Mouse (Mus musculus): ENCODE data around the gene Dnah14.

The Dnah14 gene

GRCm38 (mm10) chr1:181576322-181576721, at the start of gene Dnah14:
Gene Dnah14 (plus strand): TSS chr1:181576559.
- DNase-seq = no peak

GRCm38 (mm10) chr1:181529368-181529767, 47.0 kb upstream of the Dnah14 start:
- DNase-seq = peak; percentile 12

DNA sequence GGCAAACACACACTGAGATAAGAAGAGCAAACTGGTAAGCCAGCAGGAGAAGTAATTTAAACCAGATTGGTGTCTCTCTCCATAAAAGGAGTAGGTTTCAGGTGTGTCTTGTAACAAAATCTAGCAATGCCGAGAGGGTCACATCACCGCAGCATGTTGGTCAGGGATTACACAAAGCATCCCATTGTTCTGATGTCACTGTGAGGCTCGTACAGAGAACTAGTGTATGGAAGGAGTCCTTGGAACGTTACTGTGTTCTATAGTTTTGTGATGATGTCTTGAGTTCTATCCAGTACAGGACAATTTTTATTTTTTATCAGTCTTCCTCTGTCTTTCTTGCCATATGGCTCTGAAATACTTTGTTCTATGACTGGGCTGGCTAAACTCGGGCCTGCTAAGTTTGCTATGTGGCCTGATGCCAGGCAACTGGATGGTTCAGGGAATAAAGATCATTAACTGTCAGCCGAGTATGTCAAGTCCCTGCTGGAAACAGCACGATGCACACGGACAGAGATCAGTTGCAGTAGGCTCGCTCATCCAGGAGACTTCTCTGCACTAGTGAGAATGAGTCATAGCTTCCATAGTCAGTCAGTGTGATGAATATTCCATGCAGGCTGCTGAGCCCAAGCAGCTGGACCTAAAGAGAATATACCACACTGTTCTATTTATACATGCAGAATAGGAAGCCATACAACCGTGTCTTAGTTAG, 41.0 kb upstream of the Dnah14 start:
- no peak for DNase-seq

DNA sequence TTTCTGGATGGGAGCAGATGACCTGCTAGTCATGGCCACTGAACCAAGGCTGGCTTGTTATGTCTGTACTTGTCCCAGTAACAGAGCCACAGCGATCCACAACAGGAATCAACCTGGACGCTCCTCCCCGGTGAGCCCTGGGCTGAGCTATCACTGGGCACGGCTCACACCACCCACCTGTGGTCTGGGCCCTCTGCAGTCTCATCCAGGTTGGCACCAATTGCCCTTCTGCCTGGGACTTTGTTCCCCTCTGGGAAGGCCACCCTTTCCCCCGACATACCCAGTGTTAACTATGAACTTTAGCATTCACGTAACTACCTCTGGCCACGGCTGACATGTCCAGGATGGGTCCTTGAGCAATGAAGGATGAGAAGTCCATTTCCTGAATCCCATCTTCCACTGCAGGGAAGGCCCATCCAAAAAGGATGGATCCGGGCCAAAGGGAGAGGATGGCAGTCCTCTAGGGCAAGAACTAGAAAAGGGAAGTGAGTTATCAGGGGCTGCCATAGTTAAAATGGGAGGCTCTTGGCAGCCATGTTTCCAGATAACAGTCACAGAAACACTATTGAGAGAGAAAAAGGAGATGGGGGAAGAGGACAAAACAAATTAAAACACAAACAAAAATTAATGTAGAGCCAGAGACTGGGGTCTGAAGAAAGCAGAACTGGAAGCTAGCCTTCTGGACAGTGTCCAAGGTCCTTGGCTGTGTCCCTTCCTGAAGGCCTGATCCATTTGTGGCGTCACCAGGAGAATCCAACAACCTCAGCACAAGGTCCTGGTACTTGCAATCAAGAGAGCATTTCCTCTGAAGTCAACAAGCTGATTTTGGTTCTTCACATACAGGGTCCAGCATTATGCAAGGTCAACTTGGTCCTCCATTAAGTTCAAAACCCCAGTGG, 38.5 kb upstream of the Dnah14 start:
- DNase-seq = no peak

- no peak for DNase-seq
Observed at GRCm38 (mm10) chr1:181539846-181540769, 36.3 kb upstream of the Dnah14 start.

GRCm38 (mm10) chr1:181543711-181544383, 32.5 kb upstream of the Dnah14 start:
- DNase-seq = no peak

DNA sequence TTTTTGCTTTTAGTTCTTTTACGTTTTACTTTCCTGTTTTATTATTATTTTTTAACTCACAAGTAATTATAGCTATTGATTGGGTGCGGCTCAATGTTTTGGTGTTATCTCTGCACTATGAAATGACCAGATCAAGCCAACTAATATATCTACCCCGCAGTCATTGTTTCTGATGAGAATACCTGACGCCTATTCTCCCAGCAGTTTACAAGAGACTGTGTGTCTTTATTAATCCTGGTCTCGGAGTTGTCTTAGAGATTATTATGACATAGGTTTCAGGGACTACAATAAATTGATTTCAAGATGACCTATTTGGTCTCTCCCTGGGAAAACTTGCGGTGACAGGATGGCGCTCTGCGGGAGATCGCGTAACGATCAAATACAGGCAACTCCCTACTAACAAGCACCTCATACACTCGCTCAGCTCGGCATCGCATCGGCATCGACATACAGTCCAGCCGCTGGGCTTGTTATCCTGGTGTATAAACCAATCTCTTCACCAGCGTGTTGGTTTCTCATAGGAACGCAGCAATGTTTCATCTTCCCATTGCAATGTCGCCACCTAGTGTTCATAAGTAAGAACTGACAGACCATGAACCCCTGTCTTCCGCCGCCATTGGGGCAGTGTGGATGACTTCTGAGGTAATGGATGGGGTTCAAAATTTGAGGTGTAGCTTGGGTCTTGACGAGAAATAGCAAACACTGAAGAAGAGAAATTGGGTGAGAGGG, 31.2 kb upstream of the Dnah14 start:
- DNase-seq = peak; percentile 61

DNA sequence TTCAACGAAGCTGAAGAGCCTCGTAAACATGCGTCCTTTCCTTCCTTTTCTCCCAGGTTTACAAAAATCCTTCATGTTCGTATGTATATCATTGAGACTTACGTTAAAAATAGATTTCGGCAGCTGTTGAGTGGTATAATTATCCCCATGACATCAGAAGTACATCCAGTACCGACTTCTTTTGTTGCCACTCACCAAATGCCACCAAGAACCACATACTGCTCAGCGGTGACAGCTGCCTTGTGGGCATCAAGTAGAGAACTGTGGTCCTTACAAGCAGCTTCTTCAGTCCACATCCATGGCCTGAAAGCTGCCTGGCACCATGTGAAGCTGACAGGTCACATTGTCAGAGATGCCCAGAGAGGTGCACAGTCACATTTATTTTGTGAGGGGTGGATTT, 26.4 kb upstream of the Dnah14 start:
- DNase-seq = no peak

- no peak for DNase-seq
Observed at GRCm38 (mm10) chr1:181550826-181551225, 25.5 kb upstream of the Dnah14 start.

DNA sequence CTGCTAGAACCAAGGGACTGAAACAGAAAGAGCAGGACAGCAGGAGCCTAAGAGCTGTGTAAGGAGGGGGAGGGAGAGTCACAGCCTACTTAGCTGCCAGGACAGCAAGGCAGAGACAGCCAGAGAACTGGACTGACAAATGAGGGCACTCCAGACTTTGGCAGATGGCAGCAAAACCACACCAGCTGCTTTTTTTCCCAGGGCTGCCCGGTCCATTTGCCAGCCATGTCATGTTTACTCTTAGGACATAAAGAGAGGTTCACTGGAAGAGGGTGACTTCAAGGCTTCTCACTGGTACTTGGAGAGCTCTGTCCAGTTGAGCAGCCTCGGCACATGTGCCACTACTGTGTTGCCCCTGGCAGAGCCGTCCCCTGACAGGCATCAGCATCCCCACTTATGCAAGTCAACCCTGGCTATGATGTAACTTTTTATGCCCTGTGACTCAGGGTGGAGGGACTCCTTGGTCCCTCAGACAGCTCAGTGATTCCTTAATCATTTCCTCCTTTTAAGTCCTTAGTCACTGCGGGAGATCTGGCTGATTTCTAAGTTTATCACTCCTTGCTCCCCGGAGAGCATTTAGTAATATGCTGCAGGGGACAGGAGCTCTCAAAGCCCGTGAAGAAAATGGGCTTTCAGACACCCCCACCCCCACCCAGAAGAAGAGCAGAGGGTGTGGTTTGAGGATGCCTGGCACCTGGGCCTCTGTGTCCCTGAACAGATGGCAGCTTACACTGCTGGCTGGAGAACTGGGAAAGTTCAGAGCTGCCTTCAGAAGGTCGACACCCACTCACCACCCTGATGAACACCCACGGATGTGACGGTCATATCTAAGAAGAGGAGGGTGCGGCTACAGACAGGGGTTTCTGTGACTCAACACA, 23.6 kb upstream of the Dnah14 start:
- DNase-seq = peak; percentile 80

DNA sequence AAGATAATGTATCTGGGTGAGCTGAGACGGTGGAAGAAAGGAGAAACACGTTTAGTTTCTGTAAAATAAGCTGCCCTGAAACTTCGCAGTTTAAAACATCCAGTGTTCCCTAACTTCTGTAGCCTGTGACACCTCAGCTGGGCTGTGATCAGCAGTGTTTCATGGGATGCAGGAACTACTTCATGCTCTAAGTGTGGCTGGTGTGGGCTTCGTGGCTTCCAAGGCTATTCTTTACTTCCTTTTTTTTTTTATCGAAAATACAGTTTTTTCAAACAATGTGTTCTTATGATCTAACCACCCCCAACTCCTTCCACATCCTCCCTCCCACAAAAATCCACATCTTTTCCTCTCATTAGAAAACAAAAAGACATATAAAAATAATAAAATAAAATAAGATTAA, 20.9 kb upstream of the Dnah14 start:
- no peak for DNase-seq

GRCm38 (mm10) chr1:181559655-181560054, 16.7 kb upstream of the Dnah14 start:
- DNase-seq = no peak

- DNase-seq = no peak
Observed at GRCm38 (mm10) chr1:181560325-181560724, 16.0 kb upstream of the Dnah14 start.

GRCm38 (mm10) chr1:181560896-181561767, 15.2 kb upstream of the Dnah14 start:
- no peak for DNase-seq

- DNase-seq = no peak
Observed at GRCm38 (mm10) chr1:181561768-181562444, 14.5 kb upstream of the Dnah14 start.

- no peak for DNase-seq
Observed at GRCm38 (mm10) chr1:181569447-181569846, 6.9 kb upstream of the Dnah14 start.

GRCm38 (mm10) chr1:181583152-181583551, 6.8 kb downstream of the Dnah14 start:
- no peak for DNase-seq

DNA sequence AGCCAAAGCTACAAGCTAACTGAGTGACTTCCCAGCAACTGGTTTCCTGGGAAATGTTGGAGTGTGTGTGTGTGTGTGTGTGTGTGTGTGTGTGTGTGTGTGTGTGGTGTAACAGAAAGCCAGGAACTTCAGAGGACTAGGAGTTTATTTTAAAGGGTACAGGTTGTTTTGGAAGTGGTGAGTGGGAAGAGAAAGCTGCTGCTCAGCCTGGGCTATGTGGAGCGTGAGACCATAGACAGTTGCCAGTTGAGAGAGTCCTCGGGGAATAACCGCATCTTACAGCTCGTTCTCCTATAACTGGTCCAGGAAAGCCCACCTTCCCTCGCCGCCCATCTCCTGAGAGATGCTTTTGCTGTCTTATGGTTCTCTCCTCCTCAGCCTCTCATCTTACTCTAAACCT, 12.8 kb downstream of the Dnah14 start:
- no peak for DNase-seq

GRCm38 (mm10) chr1:181599376-181599775, 23.0 kb downstream of the Dnah14 start:
- DNase-seq = no peak

Data from cerebellum, adult 9-11 months (tissue).